Mouse (Mus musculus) A20 (cell line): ENCODE measurements around the gene Slc36a2.

ENCODE experiments used
- DNase-seq: peaks from one replicate; pipeline ENCODE4 v3.0.0-alpha.2; 2011; ENCODE audit warnings: low read depth, low spot score

Slc36a2 gene

DNA sequence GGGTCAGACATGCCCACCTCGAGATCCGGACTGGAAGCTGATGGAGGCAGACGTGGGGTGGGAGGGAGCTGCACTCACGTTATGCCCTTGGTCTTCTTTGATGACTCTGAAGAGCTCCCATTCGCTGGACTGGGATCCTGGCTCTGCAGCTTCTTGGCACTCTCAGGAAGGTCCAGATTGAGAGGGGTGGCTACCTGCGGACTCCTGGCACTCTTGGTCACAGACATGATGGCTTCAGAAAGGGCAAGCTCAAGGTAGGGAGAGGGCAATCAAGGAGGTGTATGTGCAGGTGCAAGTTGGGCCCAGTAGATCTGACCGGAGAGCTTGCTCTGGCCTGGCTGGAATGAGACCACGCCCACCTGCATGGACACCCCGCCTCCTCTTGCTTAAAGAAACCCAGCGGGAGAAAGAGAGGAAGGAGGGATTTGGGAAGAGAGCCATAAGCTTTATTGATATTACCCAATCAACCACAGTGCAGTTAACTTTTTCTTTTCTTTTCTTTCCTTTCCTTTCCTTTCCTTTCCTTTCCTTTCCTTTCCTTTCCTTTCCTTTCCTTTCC lies at the start of gene Slc36a2:
TSS of gene Slc36a2 (minus strand) at position 345 of the 559 bp plus-strand sequence.
- DNase-seq: no peak

DNA sequence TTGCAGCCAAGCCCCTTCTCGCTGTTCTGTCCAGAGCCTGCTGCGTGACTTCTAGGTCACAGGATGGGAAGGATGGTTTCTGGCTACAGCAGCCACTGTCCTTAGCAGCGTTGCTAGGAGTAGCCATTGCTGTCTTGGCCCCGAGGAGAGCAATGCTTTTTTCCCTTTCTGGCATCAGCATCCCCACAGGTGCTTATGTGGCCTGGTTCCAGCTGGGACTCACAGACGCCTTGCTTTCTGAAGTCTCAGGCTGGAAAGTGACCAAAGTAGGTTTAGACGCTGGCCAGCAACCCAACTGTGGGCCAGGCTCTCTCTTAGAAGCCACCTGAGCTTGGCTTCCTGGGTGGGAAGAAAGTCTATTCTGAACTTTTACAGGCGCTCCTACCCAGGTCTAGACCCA lies 49.4 kb upstream of the Slc36a2 start:
- no peak for DNase-seq

DNA sequence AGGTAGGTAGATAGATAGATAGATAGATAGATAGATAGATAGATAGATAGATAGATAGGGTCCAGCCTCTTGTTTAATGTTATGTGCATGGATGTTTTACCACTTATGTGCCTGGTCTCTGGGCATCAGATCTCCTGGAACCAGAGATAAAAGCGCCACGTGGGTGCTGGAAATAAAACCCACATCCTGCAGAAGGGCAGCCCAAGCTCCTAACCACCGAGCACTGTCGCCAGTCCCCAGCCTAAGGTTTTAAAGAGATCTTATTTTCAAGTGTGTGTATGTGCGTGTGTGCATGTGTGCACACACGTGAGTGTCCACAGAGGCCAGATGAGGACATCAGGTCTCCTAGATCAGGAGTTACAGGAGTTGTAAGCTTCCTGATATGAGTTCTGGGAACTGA lies 46.2 kb upstream of the Slc36a2 start:
- no peak for DNase-seq

DNA sequence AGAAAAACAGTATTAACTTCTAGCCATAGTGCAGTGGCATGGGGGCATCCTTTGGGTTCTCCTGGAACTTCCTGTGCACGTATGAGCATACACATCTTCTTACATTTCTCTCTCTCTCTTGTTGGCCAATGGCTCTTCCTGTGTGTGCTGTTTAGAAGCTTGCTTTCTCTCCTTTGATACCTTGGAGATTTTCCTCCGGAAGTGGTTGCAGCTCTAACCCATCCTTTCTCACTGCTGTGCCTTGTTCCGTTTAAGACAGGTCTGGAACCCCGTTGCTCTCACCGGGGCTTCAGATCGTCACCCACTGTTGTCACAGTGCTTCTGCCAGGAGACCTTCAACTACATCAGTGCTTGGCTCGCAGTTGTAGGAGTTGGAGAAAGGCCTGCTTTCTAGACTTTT lies 36.4 kb upstream of the Slc36a2 start:
- no peak for DNase-seq

DNA sequence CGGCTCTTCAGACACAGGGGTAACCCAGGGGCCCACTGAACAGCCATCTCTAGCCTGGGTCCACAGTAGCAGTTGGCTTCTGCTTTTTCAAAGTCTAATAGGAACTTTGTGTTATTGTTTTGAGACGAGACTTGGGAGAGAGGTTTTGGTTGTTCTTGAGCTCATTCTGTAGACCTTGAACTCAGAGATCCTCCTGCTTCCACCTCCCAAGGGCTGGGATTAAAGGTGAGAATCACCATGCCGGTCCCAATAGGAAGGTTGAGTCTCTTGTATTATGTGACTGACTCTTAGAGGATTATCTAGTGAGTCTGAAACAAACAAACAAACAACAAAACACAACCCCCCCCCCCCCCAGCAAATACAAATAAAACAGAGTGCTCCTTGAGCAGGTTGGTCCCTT lies 33.6 kb upstream of the Slc36a2 start:
- no peak for DNase-seq

DNA sequence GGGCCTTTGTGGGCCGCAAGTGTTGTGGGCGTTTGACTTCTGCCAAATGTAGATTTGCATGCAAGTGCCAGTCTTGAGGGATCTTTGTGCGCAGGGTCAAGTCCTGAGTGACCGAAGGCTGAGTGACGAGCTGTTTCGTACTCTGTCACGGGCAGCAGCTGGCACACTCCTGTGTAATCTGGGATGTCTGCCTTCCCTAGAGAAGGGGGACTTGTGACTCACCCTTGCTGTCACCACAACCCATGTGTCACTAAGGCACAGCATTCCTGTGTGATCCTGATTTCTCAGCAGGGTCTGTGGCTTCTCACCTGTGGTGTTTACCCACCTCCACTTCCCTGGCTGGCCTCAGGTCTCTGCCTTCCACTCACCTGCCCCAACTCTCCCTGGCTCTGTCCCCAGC lies 33.0 kb upstream of the Slc36a2 start:
- no peak for DNase-seq

DNA sequence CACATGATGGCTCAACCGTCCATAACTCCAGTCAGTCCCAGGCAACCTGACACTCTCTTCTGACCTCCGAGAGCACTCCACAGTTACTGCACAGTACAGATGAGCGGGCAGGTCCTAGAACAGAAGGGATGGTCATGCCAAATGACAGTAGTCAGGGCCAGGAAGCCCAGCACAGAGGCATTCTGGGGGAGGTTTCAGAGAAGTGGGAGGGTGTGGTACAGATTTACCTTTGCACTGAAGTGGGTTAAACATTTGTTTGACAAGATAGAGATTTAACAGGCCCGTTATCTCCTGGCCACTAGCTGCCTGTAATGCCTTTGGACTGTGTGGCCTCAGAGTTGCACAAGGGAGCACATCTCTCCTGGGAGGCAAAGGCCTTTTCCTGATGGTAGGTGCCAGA lies 32.5 kb upstream of the Slc36a2 start:
- DNase-seq: no peak

DNA sequence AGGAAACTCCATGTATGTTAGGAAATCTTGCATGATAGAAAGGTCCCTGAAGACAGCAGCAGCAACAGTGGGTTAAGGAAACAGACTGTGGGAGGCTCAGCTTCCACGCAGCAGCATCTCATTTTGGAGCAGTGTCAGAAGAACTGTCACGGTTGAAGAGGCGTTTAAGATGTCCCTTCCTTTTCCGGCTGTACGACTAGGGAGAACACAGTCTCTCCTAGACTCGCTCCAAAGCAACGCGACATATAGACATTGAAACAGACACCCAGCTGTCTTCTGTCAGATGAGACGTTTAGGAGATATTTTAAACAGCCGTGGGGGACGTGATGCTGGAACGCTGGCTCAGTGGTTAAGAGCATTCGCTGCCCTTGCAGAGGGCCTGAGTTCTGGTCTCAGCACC lies 32.0 kb upstream of the Slc36a2 start:
- no peak for DNase-seq

DNA sequence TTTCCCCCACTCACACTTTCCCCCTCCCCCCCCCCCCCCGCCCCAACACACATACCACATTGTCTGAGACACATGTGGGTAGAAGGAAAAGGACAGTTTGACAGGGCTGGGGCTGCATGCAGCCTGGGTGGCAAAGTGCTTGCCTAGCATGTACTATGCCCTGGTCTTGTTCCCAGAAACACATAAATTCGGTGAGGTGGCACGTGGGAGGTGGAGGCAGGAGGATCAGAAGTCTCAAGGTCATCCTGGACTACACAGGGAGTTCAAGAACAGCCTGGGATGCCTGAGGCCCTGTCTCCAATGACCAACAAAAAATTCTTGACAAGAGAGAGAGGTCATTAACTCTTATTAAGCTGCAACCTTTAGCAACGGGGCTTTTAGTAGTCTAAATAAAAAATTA lies 31.2 kb upstream of the Slc36a2 start:
- DNase-seq: no peak

DNA sequence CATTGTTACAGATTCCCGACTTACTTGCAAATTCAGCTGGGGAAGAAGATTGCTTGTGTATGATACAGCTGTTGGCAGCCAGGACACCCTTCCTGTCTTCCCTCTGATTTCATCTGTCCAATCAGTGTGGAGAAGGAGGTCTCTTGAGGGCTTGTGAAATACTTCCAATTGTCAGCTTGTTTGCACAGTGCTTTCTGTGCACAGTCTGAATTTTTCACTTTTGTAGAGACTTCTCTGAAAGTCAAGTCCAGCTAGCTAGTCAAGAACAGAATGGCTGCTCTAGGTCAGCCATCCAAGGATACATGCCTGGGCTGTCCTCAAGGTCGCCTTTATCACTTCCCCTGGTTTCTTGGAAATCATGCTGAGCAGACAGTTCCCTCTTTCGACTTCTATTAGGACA lies 30.1 kb upstream of the Slc36a2 start:
- DNase-seq: no peak

DNA sequence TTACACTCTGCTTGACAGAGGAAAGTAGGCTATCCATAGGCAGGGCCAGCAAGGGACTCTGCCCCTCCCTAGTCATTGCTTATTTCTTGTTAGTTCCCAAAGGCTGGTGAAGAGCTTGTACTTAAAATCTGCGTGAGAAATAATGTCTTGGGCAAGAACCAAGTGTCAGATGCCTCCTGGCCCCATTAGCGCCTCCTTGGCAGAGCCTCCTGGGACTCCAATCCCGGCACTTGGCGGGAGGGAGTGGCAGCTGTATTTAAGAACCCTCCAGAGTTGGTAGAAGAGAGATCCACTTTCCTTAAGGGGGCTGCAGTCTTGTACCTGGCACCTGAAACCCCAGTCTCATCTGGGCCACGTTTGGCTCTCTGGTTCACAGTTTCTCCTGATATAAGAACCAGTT lies 29.3 kb upstream of the Slc36a2 start:
- no peak for DNase-seq

DNA sequence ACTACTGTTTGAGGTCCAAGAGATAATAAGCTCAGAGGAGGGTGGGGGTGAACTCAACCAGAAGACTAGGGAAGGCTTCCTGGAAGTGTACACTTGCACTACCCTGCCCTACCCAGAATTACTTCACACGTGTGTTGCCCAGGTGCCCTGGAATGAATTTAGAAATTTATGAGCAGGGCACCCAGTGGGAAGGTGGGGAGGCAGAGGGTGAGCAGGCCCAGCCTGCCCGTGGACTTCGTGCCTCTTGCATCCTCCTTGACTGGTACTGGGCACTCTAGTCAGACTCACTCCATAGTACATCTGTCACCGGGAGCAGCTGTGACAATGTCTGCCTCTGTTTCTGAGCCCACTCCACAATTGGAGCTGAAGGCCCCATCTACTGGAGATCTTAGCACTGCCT lies 28.6 kb upstream of the Slc36a2 start:
- DNase-seq: no peak

DNA sequence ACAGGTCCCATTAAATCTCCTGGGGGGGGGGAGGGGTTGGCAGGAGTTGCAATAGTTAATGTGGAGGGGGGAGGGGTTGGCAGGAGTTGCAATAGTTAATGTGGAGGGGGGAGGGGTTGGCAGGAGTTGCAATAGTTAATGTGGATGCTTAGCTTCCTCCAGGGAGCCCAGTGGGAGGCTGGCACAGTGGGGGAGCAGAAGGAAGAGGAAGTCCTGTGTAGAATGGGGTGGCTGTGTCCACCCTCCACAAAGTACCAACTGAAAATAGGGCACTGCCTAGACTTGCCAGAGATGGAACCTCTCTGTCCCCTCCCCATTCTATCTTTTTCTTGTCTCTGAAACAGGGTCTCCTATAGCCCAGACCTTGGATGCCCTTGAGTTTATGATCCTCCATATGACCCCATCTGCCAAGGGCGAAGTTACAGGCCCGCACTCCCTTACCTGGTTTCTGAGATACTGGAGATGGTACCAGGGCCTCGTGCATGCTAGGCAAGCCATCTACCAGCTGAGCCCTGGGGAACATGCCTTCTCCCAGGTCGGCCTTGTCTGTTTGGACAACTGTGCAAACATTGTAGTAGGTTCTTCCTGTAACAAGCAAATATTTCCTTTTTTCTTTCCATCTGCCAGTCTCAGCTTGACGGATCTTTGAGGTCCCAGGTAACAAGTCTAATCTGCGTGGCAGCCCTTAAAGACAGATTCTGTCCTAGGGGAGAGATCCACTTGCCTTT lies 24.9 kb upstream of the Slc36a2 start:
- no peak for DNase-seq

DNA sequence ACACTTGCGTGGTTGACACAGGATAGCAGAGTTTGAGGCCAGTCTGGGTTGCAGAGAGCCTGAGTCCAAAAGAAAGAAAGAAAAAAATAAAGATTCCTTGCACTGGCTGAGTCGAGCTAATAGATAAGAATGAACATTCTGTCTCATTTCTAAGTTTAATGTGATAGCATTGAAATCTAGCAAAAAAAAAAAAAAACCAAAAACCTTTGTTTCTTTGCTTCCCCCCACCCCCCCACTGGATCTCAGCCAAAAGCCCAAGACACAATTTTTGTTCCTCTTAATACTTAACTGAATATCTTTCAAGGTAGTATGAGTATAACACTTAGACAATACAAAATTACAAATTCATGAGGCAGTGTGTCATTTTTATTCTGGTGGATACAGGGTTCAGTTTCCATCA lies 24.2 kb upstream of the Slc36a2 start:
- DNase-seq: no peak

DNA sequence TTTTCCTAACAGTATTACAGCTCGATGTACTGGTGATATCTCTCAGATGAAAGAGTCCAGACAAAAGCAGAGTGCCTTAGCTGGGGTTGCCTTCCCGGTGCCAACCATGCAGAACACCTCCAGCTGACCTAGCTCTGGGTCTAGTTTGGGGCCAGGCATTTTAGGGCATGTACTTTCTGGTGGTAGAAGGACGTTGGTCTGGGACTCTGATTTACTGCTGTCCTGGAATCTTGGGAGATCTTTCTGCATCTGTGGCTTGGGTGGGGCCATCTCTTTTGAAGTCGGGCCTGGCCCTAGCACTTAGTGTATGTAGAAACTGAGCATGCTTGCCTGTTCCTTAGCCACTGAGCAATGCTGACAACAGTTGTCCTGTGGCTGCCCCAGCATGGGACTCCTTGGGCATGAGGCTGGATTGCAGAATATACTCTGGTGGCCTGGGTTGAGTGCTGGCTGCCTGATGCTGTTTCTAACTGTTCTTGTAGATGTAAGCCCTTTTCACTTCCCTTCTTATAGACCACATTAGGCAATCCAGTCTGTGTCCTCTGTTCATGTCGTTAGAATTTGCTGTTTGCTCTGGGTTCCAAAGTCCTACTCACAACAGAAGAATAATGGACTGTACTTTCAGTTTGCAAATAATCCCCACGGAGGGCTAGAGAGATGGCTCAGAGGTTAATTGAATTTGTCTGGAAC lies 23.3 kb upstream of the Slc36a2 start:
- no peak for DNase-seq

DNA sequence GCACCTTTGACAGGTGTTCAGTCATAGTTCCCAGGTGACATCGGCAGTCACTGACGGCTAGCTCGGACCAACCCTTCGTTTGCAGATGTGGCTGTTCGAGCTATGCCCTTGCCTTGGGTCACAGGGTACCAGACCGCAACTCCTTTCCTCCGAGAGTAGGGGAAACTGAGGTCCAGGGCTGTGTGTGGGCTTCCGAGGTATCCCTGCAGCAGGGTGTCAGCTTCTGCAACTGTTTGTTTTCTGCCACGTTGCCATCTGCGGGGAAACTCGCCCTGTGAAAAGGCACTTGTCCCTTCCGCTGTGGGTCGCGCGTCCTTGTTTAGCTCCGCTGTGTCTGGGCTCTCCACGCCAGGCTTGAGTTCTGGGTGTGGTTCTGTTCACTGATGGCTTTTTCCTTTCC lies 19.7 kb upstream of the Slc36a2 start:
- no peak for DNase-seq

DNA sequence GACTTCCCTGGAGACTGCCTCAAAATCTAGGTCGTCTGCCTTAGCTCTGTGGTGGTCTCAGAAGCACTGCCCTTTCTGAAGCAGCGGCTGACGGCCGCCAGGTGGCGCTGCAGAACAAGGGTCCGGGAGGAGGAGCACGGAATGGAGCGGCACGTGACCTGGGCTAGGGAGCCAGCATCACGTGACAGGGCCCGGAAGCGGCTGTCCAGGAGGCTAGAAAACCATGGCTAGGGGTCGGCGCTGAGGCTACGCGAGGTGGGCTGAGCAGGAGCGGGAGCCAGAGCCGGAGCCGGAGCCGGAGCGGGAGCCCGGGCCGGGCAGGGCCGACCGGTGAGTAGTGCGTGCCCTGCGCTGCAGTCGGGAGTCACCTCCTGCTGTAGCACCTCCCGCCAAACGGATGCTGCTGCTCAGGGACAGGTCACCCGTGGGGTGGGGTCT lies 19.3 kb upstream of the Slc36a2 start, which contains the start of gene Slc36a1:
TSS of gene Slc36a1 (plus strand) at position 192 of the 438 bp plus-strand sequence.
- peak; percentile 94 for DNase-seq

DNA sequence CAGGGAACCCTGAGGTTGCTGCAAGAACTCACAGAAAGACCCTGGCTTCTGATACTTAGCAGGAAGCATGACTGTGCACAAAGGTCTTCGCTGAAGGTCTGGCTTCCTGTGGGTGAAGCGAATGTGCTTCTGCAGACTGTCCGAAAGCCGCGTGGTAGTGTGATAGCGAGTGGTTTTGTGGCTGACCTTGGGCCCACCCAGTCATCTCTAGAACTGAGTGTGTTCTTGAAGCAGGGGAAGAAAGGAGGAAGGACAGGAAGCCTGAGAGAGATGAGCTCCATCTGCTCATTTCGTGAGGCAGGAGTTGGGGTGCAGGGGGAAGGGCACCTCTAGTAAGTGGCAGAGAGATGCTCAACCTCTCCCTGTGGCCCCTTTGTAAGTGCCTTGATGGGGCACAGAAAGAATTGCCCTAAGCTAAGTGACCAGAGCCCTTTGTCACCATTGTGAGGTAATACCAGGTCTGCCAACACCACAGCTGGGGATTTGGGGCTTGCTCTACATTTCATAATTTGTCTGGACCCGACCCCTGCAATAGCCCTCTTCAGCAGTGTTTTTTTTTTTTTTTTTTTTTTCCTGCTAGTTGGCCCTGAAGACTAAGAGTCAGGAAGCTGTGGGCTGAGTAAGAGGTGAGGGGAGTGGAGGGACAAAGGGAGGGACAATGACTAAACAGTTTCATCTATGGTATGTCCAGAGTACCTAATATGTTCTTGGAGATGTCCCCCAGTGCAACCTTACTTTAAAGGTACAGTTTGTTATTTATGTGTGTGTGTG lies 13.0 kb upstream of the Slc36a2 start:
- no peak for DNase-seq

DNA sequence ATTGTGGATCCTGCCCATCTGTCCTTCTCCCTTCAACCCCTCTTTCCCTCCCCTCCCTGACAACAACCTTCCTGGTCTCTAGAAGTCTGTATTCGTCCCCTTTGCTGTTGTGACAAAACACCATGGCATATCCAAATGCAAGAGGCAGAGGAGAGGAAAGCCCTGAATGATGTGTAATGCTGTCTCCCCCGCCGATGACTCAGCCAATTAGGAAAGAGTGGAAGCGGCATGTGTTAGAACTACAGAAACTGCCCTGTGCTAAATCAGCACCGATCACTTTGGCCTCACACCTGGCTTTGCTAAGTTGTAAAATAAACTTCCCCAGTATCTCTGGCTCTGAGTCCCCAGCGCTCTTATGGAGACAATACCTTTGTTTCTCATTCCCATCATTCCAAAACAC lies 12.2 kb upstream of the Slc36a2 start:
- DNase-seq: no peak

DNA sequence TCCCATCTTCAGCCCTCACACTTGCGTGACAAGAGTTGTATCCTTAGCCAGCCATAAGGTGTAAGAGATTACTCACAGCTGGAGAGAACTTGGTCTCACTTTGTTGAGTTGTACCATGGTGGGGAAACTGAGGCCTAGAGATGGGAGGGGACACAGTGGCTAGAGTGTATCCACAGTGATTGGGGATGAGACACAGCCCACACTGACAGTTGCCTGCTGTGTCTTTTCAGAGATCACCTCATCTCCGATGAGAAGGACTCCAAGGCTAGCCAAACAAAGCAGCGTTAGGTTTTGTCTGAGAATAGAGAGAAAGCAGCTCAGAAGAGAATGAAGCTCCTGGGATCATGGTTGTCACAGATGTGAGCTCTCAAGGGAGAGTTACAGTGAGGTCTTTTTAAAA lies 5.3 kb upstream of the Slc36a2 start:
- no peak for DNase-seq

DNA sequence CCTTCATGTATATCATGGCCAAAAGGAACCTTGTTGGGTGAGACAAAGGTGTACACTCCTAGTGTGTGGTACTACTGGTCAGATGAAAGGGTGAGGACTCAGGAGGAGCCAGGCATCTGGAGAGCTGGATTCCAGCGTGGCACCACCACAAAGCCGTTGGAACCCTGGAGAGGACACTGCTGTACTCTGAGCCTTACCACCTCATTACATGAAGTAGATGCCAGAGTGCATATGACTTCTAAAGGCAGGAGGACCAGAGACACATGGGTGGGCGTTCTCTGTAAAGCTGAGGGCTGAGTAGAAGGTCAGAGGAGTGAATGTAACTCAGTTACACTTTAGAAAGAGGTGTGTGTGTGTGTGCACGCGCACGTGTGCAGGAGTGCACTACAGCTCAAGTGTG lies 2.9 kb upstream of the Slc36a2 start:
- DNase-seq: no peak

DNA sequence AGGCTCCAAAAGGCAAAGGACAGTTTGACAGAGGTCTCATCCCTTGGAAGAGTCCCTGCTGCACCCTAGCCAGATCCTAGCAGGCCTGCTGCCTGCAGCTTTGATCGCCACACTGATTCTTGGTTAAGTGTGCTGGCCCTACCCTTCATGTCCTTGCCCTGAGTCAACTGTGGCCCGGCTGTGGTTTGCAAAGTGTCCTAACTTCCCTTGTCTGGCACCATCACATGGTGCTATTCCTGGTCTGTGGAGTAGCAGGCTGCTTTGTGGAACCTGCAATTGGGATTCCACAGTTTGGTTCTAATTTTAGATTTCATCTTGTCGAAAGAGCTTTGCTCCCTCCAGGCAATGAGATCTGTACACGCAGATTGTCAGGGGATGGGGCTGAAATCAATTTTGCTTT lies 2.4 kb upstream of the Slc36a2 start:
- DNase-seq: no peak
